Mouse (Mus musculus) megakaryocyte, embryonic 14.5 days (primary cell): ENCODE data around the gene 4933427D14Rik.

Experiments used
- FLI1 ChIP-seq: IDR thresholded peaks from 2 replicates; pipeline ENCODE4 v1.6.1; 2012; ENCODE audit warnings: low read length, inconsistent platforms, mixed read lengths
- GATA1 ChIP-seq: IDR thresholded peaks from 3 replicates; pipeline ENCODE4 v1.6.1; 2012; ENCODE audit warnings: mixed read lengths, low read length, inconsistent platforms, borderline replicate concordance

GRCm38 (mm10) chr11:72125781-72126180 lies 81.5 kb downstream of the 4933427D14Rik start:
- TF ChIP-seq FLI1 (no peak), GATA1 (no peak)
